Mouse (Mus musculus) limb, embryonic 12.5 days (tissue): ENCODE results near the gene Kidins220. TPM values are rescaled to one million over a fixed set of nuclear protein-coding genes. Genes with fewer than 3 reads are reported as not detected.

Experiments used
- ATAC-seq: fragments of 200-750 bp; cut with Nextera tagmentation; 2 replicates; pipeline ENCODE4 v1.8.0; 2017; ENCODE audit warnings: low read depth, moderate TSS enrichment; ENCODE audit not compliant: insufficient number of reproducible peaks, insufficient read depth, low FRiP score, low TSS enrichment
- H3K27ac ChIP-seq: fragments of 300-500 bp; sonication (generic); 2 replicates; pipeline ENCODE4 v1.5.1; 2016; ENCODE audit warnings: mild to moderate bottlenecking, moderate library complexity
- H3K27me3 ChIP-seq: fragments of 300-500 bp; sonication (generic); 2 replicates; pipeline ENCODE4 v1.6.1; 2016; ENCODE audit warnings: mild to moderate bottlenecking, moderate library complexity
- H3K36me3 ChIP-seq: fragments of 300-500 bp; sonication (generic); 2 replicates; pipeline ENCODE4 v1.6.1; 2016; ENCODE audit warnings: mild to moderate bottlenecking, moderate library complexity
- H3K4me1 ChIP-seq: fragments of 300-500 bp; sonication (generic); replicated peaks from 2 replicates; pipeline ENCODE4 v1.6.1; 2016
- H3K4me2 ChIP-seq: fragments of 300-500 bp; sonication (generic); 2 replicates; pipeline ENCODE4 v1.6.1; 2016; ENCODE audit warnings: mild to moderate bottlenecking, moderate library complexity
- H3K4me3 ChIP-seq: fragments of 300-500 bp; sonication (generic); replicated peaks from 2 replicates; pipeline ENCODE4 v1.5.1; 2016; ENCODE audit warnings: mild to moderate bottlenecking
- H3K9ac ChIP-seq: fragments of 300-500 bp; sonication (generic); replicated peaks from 2 replicates; pipeline ENCODE4 v1.6.1; 2016; ENCODE audit warnings: mild to moderate bottlenecking, moderate library complexity
- H3K9me3 ChIP-seq: fragments of 300-500 bp; sonication (generic); 2 replicates; pipeline ENCODE4 v1.6.1; 2016; ENCODE audit warnings: mild to moderate bottlenecking, moderate library complexity
- WGBS: fragments of 180-500 bp; shearing (Covaris S2); methylation state at CpG from one replicate; pipeline ENCODE4 v1.1.7; 2016; 5-methylcytosine and 5-hydroxymethylcytosine counted together
- polyA plus RNA-seq: library from polyadenylated mRNA; unstranded; fragments of >200 nt; fragmentation: Nextera tagmentation; extraction: Ambion mirVana; gene quantifications from 2 replicates; pipeline ENCODE4 v1.2.1, GENCODE M21; 2016

Kidins220 gene
- polyA plus RNA-seq, 1 experiment from 2014 or later: 19.6 TPM

GRCm38 (mm10) chr12:24942619-24943287, 32.0 kb upstream of the Kidins220 start:
- Histone ChIP-seq H3K36me3 (peaks cover 83% of the 10 kb centered on the region), H3K27ac (no peak overlapping the region), H3K4me2 (no peak overlapping the region), H3K9me3 (no peaks in the 10 kb centered on the region), H3K27me3 (no peaks in the 10 kb centered on the region), H3K9ac (no peak overlapping the region), H3K4me3 (no peak overlapping the region), H3K4me1 (no peaks in the 10 kb centered on the region)
- WGBS: 87% methylated on average over 9 of the region's 9 CpGs
- no peak for ATAC-seq

GRCm38 (mm10) chr12:24943427-24943826, 31.3 kb upstream of the Kidins220 start:
- H3K27ac ChIP-seq: no peak overlapping the region
- peaks cover 87% of the 10 kb centered on the region for H3K36me3 ChIP-seq
- no peaks in the 10 kb centered on the region for H3K27me3 ChIP-seq
- WGBS: 89% methylated on average over 4 of the region's 4 CpGs
- H3K4me1 ChIP-seq: no peaks in the 10 kb centered on the region
- H3K9ac ChIP-seq: no peak overlapping the region
- no peak for ATAC-seq
- H3K4me2 ChIP-seq: no peak overlapping the region
- H3K9me3 ChIP-seq: no peaks in the 10 kb centered on the region
- H3K4me3 ChIP-seq: no peak overlapping the region

DNA sequence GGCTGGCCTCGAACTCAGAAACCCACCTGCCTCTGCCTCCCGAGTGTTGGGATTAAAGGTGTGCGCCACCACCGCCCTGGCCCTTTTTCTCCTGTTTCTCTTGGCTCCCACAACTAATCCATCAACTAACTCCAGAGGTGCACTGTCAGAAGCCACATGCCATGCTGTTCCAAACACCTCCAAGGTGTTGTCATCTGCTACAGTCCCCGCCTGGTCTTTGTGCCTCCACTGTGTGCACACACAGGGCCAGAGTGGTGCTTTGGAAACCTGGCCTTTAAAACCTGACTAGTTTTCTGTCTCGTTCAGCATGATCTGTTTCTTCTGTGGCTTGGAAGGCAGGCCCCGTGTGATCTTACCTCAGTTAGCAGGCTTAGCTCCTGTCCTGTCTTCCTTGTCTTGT, 30.1 kb upstream of the Kidins220 start:
- Histone ChIP-seq H3K9ac (no peak overlapping the region), H3K27ac (no peak overlapping the region), H3K9me3 (no peaks in the 10 kb centered on the region), H3K4me3 (no peak overlapping the region), H3K36me3 (peaks cover 88% of the 10 kb centered on the region), H3K27me3 (no peaks in the 10 kb centered on the region), H3K4me2 (no peak overlapping the region), H3K4me1 (no peaks in the 10 kb centered on the region)
- WGBS: 88% methylated on average over 7 of the region's 7 CpGs
- no peak for ATAC-seq

GRCm38 (mm10) chr12:24947065-24947464, 27.7 kb upstream of the Kidins220 start:
- no peak for ATAC-seq
- Histone ChIP-seq H3K9me3 (peaks cover 5% of the 10 kb centered on the region), H3K9ac (no peak overlapping the region), H3K36me3 (peaks cover 88% of the 10 kb centered on the region), H3K4me3 (no peak overlapping the region), H3K27me3 (no peaks in the 10 kb centered on the region), H3K27ac (no peak overlapping the region), H3K4me2 (no peak overlapping the region), H3K4me1 (no peaks in the 10 kb centered on the region)
- 89% methylated on average over 14 of the region's 14 CpGs for WGBS

GRCm38 (mm10) chr12:24948344-24948743, 26.4 kb upstream of the Kidins220 start:
- Histone ChIP-seq H3K27me3 (no peaks in the 10 kb centered on the region), H3K4me1 (0 out of 2 replicates have a peak, but pooled peaks cover 4% of the 10 kb centered on the region), H3K4me2 (no peak overlapping the region), H3K4me3 (no peak overlapping the region), H3K9ac (no peak overlapping the region), H3K9me3 (peaks cover 5% of the 10 kb centered on the region), H3K36me3 (peaks cover 83% of the 10 kb centered on the region), H3K27ac (no peak overlapping the region)
- no peak for ATAC-seq
- 60% methylated on average over 3 of the region's 3 CpGs for WGBS

GRCm38 (mm10) chr12:24950376-24951046, 24.2 kb upstream of the Kidins220 start:
- no peak for ATAC-seq
- no peak overlapping the region for H3K4me2 ChIP-seq

DNA sequence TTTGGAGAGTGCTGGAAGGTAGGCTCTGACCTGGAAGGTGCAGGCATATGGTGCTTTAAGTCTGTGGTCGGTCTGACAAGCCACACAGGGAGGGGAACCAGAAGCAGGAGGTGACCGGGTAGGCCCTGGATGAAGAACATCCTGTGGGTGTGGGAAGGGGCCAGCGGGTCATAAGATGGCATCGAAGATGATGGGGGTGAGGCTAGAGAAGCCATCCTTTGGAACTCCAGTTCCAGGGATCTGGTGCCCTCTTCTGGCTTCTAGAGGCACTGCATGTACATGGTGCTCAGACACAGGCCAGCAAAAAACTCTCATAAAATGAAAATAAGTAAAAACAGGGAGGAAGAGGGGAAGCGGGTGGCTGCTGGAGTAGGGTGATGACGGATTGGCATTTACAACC, 22.6 kb upstream of the Kidins220 start:
- Histone ChIP-seq H3K9me3 (peaks cover 5% of the 10 kb centered on the region), H3K27ac (no peak overlapping the region), H3K4me2 (no peak overlapping the region), H3K36me3 (peaks cover 82% of the 10 kb centered on the region), H3K27me3 (no peaks in the 10 kb centered on the region), H3K9ac (no peak overlapping the region), H3K4me1 (0 out of 2 replicates have a peak, but pooled peaks cover 4% of the 10 kb centered on the region), H3K4me3 (no peak overlapping the region)
- peak; percentile 32; the same call in 1 of the 2 replicates for ATAC-seq
- WGBS: 40% methylated on average over 6 of the region's 6 CpGs

More at GRCm38 (mm10) chr12:24950376-24951046, 24.2 kb upstream of the Kidins220 start:
- no peak overlapping the region for H3K9ac ChIP-seq
- peaks cover 83% of the 10 kb centered on the region for H3K36me3 ChIP-seq
- no peaks in the 10 kb centered on the region for H3K27me3 ChIP-seq
- 81% methylated on average over 7 of the region's 7 CpGs for WGBS
- peaks cover 5% of the 10 kb centered on the region for H3K9me3 ChIP-seq
- H3K4me3 ChIP-seq: no peak overlapping the region
- H3K27ac ChIP-seq: no peak overlapping the region
- H3K4me1 ChIP-seq: 0 out of 2 replicates have a peak, but pooled peaks cover 4% of the 10 kb centered on the region

- Histone ChIP-seq H3K9me3 (peaks cover 5% of the 10 kb centered on the region), H3K4me2 (no peak overlapping the region), H3K4me1 (0 out of 2 replicates have a peak, but pooled peaks cover 4% of the 10 kb centered on the region), H3K4me3 (no peak overlapping the region), H3K9ac (no peak overlapping the region), H3K27me3 (no peaks in the 10 kb centered on the region), H3K36me3 (peaks cover 82% of the 10 kb centered on the region), H3K27ac (no peak overlapping the region)
- WGBS: 84% methylated on average over 9 of the region's 9 CpGs
- no peak for ATAC-seq
Measured at GRCm38 (mm10) chr12:24955137-24955536, 19.6 kb upstream of the Kidins220 start.

- Histone ChIP-seq H3K4me3 (no peak overlapping the region), H3K27me3 (no peaks in the 10 kb centered on the region), H3K4me2 (no peak overlapping the region), H3K9ac (no peak overlapping the region), H3K4me1 (peaks cover 16% of the 10 kb centered on the region), H3K36me3 (peaks cover 55% of the 10 kb centered on the region), H3K9me3 (no peaks in the 10 kb centered on the region), H3K27ac (no peak overlapping the region)
- 90% methylated on average over 3 of the region's 3 CpGs for WGBS
- no peak for ATAC-seq
Measured at GRCm38 (mm10) chr12:24958526-24958925, 16.2 kb upstream of the Kidins220 start.

DNA sequence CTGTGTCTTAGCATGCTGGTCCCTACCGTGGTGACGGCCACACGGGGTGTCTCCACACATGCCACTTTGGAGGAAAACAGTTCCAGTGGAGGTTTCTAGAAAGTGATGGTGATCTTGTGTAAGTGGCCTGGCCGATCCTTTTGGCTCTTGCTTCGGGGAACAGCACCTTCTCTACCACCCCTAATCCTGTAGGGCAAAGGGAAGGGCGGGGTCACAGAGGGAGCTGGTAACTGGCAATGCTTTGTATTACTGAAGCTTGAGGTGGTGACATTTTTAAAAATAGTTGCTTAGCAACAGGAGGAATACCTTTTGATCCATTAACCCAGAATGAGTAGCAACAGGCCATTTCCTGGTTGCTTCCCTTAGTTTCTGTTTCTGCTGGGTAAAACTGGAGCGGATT, 12.9 kb upstream of the Kidins220 start:
- 77% methylated on average over 7 of the region's 7 CpGs for WGBS
- no peaks in the 10 kb centered on the region for H3K9me3 ChIP-seq
- no peak overlapping the region for H3K27ac ChIP-seq
- no peak overlapping the region for H3K4me2 ChIP-seq
- no peak for ATAC-seq
- no peak overlapping the region for H3K4me3 ChIP-seq
- no peaks in the 10 kb centered on the region for H3K27me3 ChIP-seq
- no peak overlapping the region for H3K9ac ChIP-seq
- peaks cover 23% of the 10 kb centered on the region for H3K36me3 ChIP-seq
- H3K4me1 ChIP-seq: peaks cover 20% of the 10 kb centered on the region

DNA sequence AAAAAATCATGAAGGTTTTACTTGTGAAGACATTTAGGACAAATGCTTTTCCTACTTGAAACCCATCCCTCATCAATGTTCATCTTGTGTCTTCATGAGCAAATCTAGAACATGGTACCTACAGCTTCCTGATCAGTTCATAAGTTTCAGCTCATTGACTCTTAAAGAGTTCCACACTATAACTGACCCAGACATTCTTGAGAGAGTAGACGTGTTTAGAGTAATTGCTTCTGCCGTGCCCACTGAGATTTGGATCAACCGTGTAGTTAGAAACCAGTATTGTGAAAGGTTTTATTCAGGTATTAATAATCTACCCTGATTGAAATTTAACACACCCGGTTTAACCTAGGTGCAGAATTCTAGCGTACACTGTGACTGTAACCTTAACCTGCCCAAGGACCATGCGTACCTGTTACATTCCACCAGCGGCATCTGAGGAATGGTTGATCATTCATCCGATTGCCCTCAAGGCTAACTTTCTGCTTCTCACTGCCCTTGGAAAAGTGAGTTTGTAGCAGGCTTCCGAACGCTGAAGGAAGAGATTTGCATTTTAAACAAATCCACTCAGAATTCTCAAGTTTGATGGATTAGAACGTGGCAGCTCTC, 12.3 kb upstream of the Kidins220 start:
- ATAC-seq: no peak
- peaks cover 20% of the 10 kb centered on the region for H3K4me1 ChIP-seq
- no peaks in the 10 kb centered on the region for H3K9me3 ChIP-seq
- no peak overlapping the region for H3K4me2 ChIP-seq
- WGBS: 78% methylated on average over 11 of the region's 11 CpGs
- no peak overlapping the region for H3K9ac ChIP-seq
- no peak overlapping the region for H3K4me3 ChIP-seq
- H3K36me3 ChIP-seq: peaks cover 18% of the 10 kb centered on the region
- H3K27ac ChIP-seq: no peak overlapping the region
- no peaks in the 10 kb centered on the region for H3K27me3 ChIP-seq
